Mouse (Mus musculus) heart, postnatal 36 days (tissue): Measurements from ENCODE around the gene Slc43a1. TPM values are rescaled to one million over a fixed set of nuclear protein-coding genes. Genes with fewer than 3 reads are reported as not detected.
A peak's percentile ranks its signal among the peaks of the same experiment; 100 is the strongest.
"Not testable (repeated sequence)": the region's sequence is repeated elsewhere in the genome, so short reads cannot be mapped to it uniquely, and the experiment has no call there.

ENCODE experiments used
- DNase-seq, 2 experiments: peaks; one replicate each; pipeline ENCODE4 v3.0.0; 2021 to 2022
- intact Hi-C: fragments of 180-260 bp; cut with DNase I; formaldehyde crosslinking; loops from one replicate; pipeline ENCODE4 v1.15.1; 2025
- total RNA-seq, 2 experiments: library from RNA; stranded (reverse); gene quantifications; 2 replicates each; pipeline ENCODE4 v1.2.3; 2021

Slc43a1 gene
- total RNA-seq, 2 experiments from 2014 or later = 2.1 to 2.5 TPM

GRCm38 (mm10) chr2:84888657-84889315 is 50.1 kb downstream of the Slc43a1 start:
- intact Hi-C loops = loop anchor here (2.0 kb wide), 1 partner anchor 68 kb away; no protein-coding TSS in a partner anchor
- peak; percentile 80 to 82 for DNase-seq

GRCm38 (mm10) chr2:84889316-84890044 is 50.8 kb downstream of the Slc43a1 start:
- intact Hi-C loops = loop anchor here (1.0 to 2.0 kb wide), 4 partner anchors 21 to 67 kb away; partner anchors contain the start of gene Slc43a3
- peak in 1 of 2 experiments; percentile 41 for DNase-seq

GRCm38 (mm10) chr2:84890045-84890340 is 51.3 kb downstream of the Slc43a1 start:
- peak; percentile 85 to 87 for DNase-seq
- intact Hi-C loops = loop anchor here (1.0 to 2.0 kb wide), 3 partner anchors 22 to 59 kb away; partner anchors contain the start of gene Slc43a3

- intact Hi-C loops = no loop called here
- DNase-seq = no peak
Measured at GRCm38 (mm10) chr2:84893359-84893758, 54.7 kb downstream of the Slc43a1 start.

- no peak for DNase-seq
- intact Hi-C loops = loop anchor here (2.0 kb wide), 1 partner anchor 19 kb away; no protein-coding TSS in a partner anchor
Measured at GRCm38 (mm10) chr2:84895495-84896198, 57.0 kb downstream of the Slc43a1 start.

GRCm38 (mm10) chr2:84896686-84897085 is 58.0 kb downstream of the Slc43a1 start:
- intact Hi-C loops, DNase-seq: not testable (repeated sequence)

GRCm38 (mm10) chr2:84912722-84913121 is 74.1 kb downstream of the Slc43a1 start:
- no peak for DNase-seq
- intact Hi-C loops = no loop called here

Other genes starting within 250 kb of the Slc43a1 start
- gene Ctnnd1, start 188.1 kb upstream of the Slc43a1 start, total RNA-seq = 10 to 100 TPM; 63.0 to 69.4 TPM
- under 1 TPM in 1 of 2 experiments, not detected in 1; 0.08 TPM for gene Btbd18, start 179.8 kb upstream of the Slc43a1 start, total RNA-seq
- gene Selenoh, start 168.1 kb upstream of the Slc43a1 start, total RNA-seq = 10 to 100 TPM; 26.2 to 29.6 TPM
- gene Gm28635, start 160.8 kb upstream of the Slc43a1 start, total RNA-seq = 1 to 10 TPM; 3.3 to 8.3 TPM
- gene Med19, start 160.4 kb upstream of the Slc43a1 start, total RNA-seq = 10 to 100 TPM; 11.7 to 12.2 TPM
- gene Tmx2, start 159.7 kb upstream of the Slc43a1 start, total RNA-seq = 100 to 1,000 TPM; 100 to 134 TPM
- gene Zdhhc5, start 123.7 kb upstream of the Slc43a1 start, total RNA-seq = 10 to 100 TPM; 62.4 to 63.4 TPM
- 1 to 10 TPM; 6.1 to 6.2 TPM for gene Clp1, start 111.5 kb upstream of the Slc43a1 start, total RNA-seq
- 1 to 10 TPM; 1.2 TPM for gene Ypel4, start 104.8 kb upstream of the Slc43a1 start, total RNA-seq
- gene Gm19426, start 95.2 kb upstream of the Slc43a1 start, total RNA-seq = 1 to 10 TPM; 1.1 to 1.4 TPM
- gene Serping1, start 63.4 kb upstream of the Slc43a1 start, total RNA-seq = 10 to 100 TPM; 81.1 to 84.3 TPM
- 10 to 100 TPM; 36.0 to 38.6 TPM for gene Ube2l6, start 40.0 kb upstream of the Slc43a1 start, total RNA-seq
- gene Smtnl1, start 16.2 kb upstream of the Slc43a1 start, total RNA-seq = not detected
- gene Timm10, start 11.9 kb upstream of the Slc43a1 start, total RNA-seq = 100 to 1,000 TPM; 105 to 106 TPM
- 1 to 10 TPM; 2.6 to 3.2 TPM for gene Rtn4rl2, start 47.9 kb downstream of the Slc43a1 start, total RNA-seq
- gene Slc43a3, start 97.7 kb downstream of the Slc43a1 start, total RNA-seq = 100 to 1,000 TPM in 1 of 2 experiments, 10 to 100 TPM in 1; 58.7 to 102 TPM
- gene Prg2, start 141.6 kb downstream of the Slc43a1 start, total RNA-seq = not detected
- gene Prg3, start 149.4 kb downstream of the Slc43a1 start, total RNA-seq = not detected
- gene Ssrp1, start 198.4 kb downstream of the Slc43a1 start, total RNA-seq = 10 to 100 TPM; 40.6 to 41.6 TPM
- under 1 TPM; 0.31 to 0.60 TPM for gene P2rx3, start 198.6 kb downstream of the Slc43a1 start, total RNA-seq
- 10 to 100 TPM; 61.9 to 65.9 TPM for gene Tnks1bp1, start 209.2 kb downstream of the Slc43a1 start, total RNA-seq